Mouse (Mus musculus): ENCODE data around the gene Ecsit.

DNA sequence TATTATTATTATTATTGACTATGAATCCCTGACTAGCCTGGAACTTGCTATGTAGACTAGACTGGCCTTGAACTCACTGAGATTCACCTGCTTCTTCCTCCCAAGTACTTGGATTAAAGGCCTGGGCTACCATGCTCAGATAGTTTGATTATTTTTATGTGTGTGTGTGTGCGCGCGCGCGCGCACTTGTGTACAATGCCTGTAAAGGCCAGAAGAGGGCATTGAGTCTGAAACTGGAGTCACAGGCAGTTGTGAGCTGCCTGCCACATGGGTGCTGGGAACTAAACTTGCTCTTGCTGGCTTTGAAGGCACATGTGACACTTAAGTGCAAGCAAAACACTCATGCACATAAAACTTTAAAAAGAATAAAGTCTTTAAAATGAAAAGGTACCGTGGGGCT is 4.0 kb upstream of the Ecsit start:
- TF ChIP-seq CTCF (IDR thresholded peaks at IDR 0.05; ENCODE audit: low read depth) = no peak
- no peak for TF ChIP-seq EP300 (optimal IDR thresholded peaks at IDR 0.05)
